Mouse (Mus musculus) megakaryocyte progenitor cell, adult 5-6 weeks (primary cell): ENCODE results near the gene Atxn7l3. TPM values are rescaled to one million over a fixed set of nuclear protein-coding genes. Genes with fewer than 3 reads are reported as not detected.
A peak's percentile ranks its signal among the peaks of the same experiment; 100 is the strongest.

Experiments
- ATAC-seq: replicated peaks from 2 replicates; pipeline ENCODE4 v1.8.0; 2016; ENCODE audit warnings: mild to moderate bottlenecking, moderate TSS enrichment, inconsistent platforms; ENCODE audit not compliant: poor library complexity
- total RNA-seq, 2 experiments: library from RNA; stranded (forward) in 1 of 2; stranded (reverse) in 1 of 2; fragments of 157-497, 149-512 nt in 1 of 2; fragments of 200-1000 nt in 1 of 2; gene quantifications; 2 replicates each; pipeline versions ENCODE4 v1.2.3 to v1.2.4; 2015 to 2017

Gene Atxn7l3
- total RNA-seq, 2 experiments from 2014 or later, result 19.1 to 25.6 TPM

- ATAC-seq, result no peak
These were observed 29.6 kb downstream of the Atxn7l3 start for GRCm38 (mm10) chr11:102266631-102267355.

- ATAC-seq, result no peak
These were observed 30.6 kb downstream of the Atxn7l3 start for GRCm38 (mm10) chr11:102265816-102266215.

- no peak for ATAC-seq
These were observed 33.2 kb downstream of the Atxn7l3 start for GRCm38 (mm10) chr11:102263211-102263610.

DNA sequence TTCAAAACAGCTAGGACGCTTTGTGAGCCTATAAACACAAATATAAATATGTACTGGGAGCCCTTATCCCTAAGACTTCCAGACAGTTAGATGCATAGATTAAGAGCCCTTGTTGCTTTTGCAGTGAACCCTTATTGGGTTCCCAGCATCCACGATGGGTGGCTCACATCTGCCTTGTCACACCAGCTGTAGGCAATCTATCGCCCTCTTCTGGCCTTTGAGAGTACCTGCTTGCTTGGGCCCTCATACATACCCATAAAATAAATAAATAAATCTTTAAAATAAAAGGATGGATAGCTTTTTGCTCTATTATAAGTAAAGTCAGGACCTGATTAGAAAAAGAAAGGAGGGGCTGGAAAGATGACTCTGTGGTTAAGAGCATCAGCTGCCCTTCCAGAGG lies 37.9 kb downstream of the Atxn7l3 start:
- ATAC-seq, result peak; percentile 65

GRCm38 (mm10) chr11:102258095-102258494 lies 38.3 kb downstream of the Atxn7l3 start:
- no peak for ATAC-seq

- ATAC-seq, result peak; percentile 66
These were observed 38.9 kb downstream of the Atxn7l3 start for GRCm38 (mm10) chr11:102257514-102257913.

- no peak for ATAC-seq
These were observed 46.9 kb downstream of the Atxn7l3 start for GRCm38 (mm10) chr11:102249351-102250090.

DNA sequence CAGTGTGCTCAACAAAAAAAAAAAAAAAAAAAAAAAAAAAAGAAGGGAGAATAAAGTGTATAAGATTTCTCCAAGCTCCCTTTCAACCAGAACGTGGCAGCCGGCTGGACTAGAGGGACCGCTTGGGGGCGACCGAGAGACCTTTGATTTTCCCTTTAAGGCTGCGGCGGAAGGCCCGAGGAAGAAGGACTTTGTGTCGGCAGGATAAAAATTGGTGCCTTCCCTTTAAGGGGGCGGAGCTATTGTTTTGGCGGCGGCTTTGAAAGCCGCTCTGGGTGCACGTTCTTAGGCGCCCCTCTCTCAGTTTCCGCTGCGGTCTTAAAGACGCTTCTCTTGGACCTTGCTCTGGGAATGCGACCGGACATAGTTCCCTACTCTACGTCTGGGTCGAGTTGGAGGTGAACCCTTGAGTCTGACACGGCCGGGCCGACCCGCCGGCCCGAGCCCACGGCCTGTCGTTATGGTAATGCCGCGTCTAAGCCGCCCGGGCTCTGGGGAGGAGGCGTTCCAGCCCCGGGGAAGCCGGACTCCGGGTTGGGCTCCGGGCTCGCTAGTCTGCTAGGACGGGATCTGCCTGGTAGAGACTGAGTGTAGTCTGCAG lies 47.7 kb downstream of the Atxn7l3 start, which contains the start of gene BC030867:
BC030867 (plus strand) TSS at position 253 of the 601 bp plus-strand sequence.
- peak; percentile 88 for ATAC-seq

DNA sequence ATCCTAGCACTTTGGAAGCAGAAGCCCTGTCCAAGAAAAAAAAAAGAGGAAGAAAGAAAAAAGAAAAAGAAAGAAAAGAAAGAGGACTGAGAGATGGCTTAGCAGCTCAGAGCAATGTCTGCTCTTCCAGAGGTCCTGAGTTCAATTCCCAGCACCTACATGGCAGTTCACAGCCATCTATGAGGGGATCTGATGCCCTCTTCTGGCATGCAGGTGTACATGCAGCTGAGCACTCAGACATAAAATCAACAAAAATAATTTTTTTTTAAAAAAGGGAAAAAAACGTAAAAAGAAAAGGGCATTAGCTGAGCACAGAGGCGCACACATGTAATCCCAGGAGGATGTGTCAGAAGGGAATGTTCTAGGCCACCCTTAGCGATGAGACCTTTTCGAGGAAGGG lies 49.6 kb downstream of the Atxn7l3 start:
- ATAC-seq, result no peak

- peak; percentile 38 for ATAC-seq
These were observed 50.2 kb downstream of the Atxn7l3 start for GRCm38 (mm10) chr11:102246273-102246635.

DNA sequence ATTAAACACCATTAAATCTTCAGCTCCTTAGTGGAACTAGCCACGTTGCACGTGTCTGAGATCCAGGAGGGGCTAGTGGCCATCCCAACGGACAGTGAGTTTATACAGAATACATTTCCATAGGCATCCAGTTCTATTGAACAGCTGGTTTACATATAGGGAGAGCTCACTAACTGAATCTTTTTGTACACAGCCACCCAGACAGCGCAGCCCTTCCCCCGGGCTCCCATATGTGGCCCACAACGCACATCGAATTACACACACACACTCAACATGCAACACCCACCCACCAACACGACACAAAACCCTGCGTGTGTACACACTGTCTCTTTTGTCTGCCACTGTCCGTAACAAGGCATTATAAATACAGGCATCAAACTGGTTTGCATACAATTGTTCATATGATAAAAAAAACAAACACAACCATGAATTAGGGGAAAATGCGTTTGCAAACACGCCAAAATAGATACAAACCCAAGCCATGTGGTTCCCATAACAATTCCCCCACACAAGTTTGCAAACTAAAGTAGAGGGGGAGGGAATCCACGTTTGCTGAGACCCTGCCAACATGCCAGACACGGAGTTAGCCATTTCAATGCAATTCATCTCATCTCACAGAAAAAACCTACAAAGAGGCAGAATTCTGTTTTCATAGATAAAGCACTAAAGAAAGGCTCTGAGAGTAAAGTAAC lies 50.7 kb downstream of the Atxn7l3 start:
- no peak for ATAC-seq

DNA sequence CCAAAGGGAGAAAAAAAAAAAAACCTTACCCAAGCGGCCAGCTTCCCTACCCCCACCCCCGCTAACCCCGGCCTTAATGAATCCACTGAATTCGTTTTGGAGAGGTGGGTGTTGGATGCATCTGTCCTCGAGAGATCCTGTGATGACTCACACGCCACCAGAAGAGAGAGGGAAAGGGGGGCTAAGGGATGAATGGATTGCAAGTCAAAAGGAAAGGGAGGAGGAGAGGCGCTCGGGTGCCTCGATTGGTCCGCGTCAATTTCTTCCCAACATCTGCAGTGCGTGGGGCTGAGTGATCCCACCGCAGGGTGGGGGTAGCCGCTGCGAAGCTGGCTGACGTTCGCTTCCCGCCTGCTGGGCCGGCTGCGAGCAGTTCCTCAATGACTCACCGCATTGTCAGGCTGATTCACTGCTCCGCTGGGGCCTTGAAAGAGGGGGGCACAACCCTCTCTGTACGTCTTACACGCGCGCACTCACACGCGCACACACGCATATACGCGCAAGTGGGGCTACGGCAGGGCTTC lies 51.4 kb downstream of the Atxn7l3 start:
- ATAC-seq, result peak; percentile 74

DNA sequence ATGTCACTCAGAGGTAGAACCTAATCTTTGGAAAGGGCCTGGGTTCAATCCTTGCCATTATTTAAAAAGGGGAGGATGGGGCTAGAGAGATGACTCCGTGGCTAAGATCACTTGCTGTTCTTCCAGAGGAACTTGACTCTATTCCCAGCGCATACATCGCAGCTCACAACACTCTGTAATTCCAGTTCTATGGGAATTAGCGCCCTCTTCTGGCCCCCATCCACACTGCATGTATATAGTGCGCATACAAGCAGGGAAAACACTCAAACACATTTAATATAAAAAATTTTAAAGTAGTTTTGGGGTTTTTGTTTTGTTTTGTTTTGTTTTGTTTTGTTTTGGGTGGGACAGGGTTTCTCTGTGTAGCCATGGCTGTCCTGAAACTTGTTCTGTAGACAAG lies 54.6 kb downstream of the Atxn7l3 start:
- no peak for ATAC-seq

DNA sequence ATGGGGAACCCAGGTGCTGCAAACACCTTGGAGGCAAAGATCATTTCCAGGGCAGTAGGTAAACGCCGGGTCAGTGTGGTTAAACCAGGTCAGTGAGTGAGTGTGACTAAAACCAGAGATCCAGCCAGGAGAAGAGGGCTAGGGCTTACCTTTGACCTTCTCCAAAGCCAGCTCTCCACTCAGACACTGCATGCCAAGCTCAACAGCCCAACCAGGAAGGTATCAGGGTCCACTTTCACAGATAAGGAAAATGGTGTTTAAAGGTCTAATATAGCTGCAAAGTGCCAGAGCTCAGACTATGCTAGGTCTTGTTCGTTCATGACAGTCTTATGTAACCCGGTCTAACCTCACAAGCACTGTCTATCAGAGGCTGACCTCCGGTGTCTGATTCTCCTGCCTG lies 55.2 kb downstream of the Atxn7l3 start:
- ATAC-seq, result no peak

GRCm38 (mm10) chr11:102240636-102241035 lies 55.8 kb downstream of the Atxn7l3 start:
- ATAC-seq, result no peak

Other genes with a start within 250 kb of the Atxn7l3 start
- 0.22 and 0.24 TPM in 2 replicates for gene Mpp2, start 208.1 kb downstream of the Atxn7l3 start, total RNA-seq (2015)
- 0.08 and 0.71 TPM in 2 replicates for gene Mpp2, start 208.1 kb downstream of the Atxn7l3 start, total RNA-seq (2017)
- gene Ppy, start 195.3 kb downstream of the Atxn7l3 start, total RNA-seq (2015), result not detected in 2 replicates
- gene Ppy, start 195.3 kb downstream of the Atxn7l3 start, total RNA-seq (2017), result not detected in 2 replicates
- gene Pyy, start 188.8 kb downstream of the Atxn7l3 start, total RNA-seq (2015), result not detected in 2 replicates
- not detected in 2 replicates for gene Pyy, start 188.8 kb downstream of the Atxn7l3 start, total RNA-seq (2017)
- gene Nags, start 151.1 kb downstream of the Atxn7l3 start, total RNA-seq (2015), result 0.29 and 0.39 TPM in 2 replicates
- gene Nags, start 151.1 kb downstream of the Atxn7l3 start, total RNA-seq (2017), result 0.20 TPM in 1 of 2 replicates, not detected in the other
- gene Tmem101, start 140.2 kb downstream of the Atxn7l3 start, total RNA-seq (2015), result 8.1 and 11.5 TPM in 2 replicates
- gene Tmem101, start 140.2 kb downstream of the Atxn7l3 start, total RNA-seq (2017), result 14.9 and 17.5 TPM in 2 replicates
- gene Lsm12, start 111.3 kb downstream of the Atxn7l3 start, total RNA-seq (2015), result 127 and 133 TPM in 2 replicates
- gene Lsm12, start 111.3 kb downstream of the Atxn7l3 start, total RNA-seq (2017), result 67.8 and 79.1 TPM in 2 replicates
- gene G6pc3, start 107.0 kb downstream of the Atxn7l3 start, total RNA-seq (2015), result 106 and 144 TPM in 2 replicates
- 61.8 and 65.0 TPM in 2 replicates for gene G6pc3, start 107.0 kb downstream of the Atxn7l3 start, total RNA-seq (2017)
- 18.6 and 20.6 TPM in 2 replicates for gene Hdac5, start 66.5 kb downstream of the Atxn7l3 start, total RNA-seq (2015)
- gene Hdac5, start 66.5 kb downstream of the Atxn7l3 start, total RNA-seq (2017), result 18.7 and 22.1 TPM in 2 replicates
- gene BC030867, start 47.7 kb downstream of the Atxn7l3 start, total RNA-seq (2015), result 20.7 and 21.1 TPM in 2 replicates
- 5.9 and 6.7 TPM in 2 replicates for gene BC030867, start 47.7 kb downstream of the Atxn7l3 start, total RNA-seq (2017)
- 1.5 and 2.0 TPM in 2 replicates for gene Asb16, start 27.9 kb downstream of the Atxn7l3 start, total RNA-seq (2015)
- 0.54 and 0.58 TPM in 2 replicates for gene Asb16, start 27.9 kb downstream of the Atxn7l3 start, total RNA-seq (2017)
- gene Tmub2, start 11.7 kb downstream of the Atxn7l3 start, total RNA-seq (2015), result 15.3 and 16.3 TPM in 2 replicates
- 21.4 and 24.8 TPM in 2 replicates for gene Tmub2, start 11.7 kb downstream of the Atxn7l3 start, total RNA-seq (2017)
- gene Ubtf, start 23.1 kb upstream of the Atxn7l3 start, total RNA-seq (2015), result 31.7 and 34.1 TPM in 2 replicates
- 131 and 155 TPM in 2 replicates for gene Ubtf, start 23.1 kb upstream of the Atxn7l3 start, total RNA-seq (2017)
- 1.1 and 2.0 TPM in 2 replicates for gene Slc4a1, start 69.6 kb upstream of the Atxn7l3 start, total RNA-seq (2015)
- gene Slc4a1, start 69.6 kb upstream of the Atxn7l3 start, total RNA-seq (2017), result 0.61 and 0.62 TPM in 2 replicates
- gene Rundc3a, start 96.8 kb upstream of the Atxn7l3 start, total RNA-seq (2015), result not detected in 2 replicates
- not detected in 2 replicates for gene Rundc3a, start 96.8 kb upstream of the Atxn7l3 start, total RNA-seq (2017)
- 95.5 and 124 TPM in 2 replicates for gene Slc25a39, start 111.3 kb upstream of the Atxn7l3 start, total RNA-seq (2015)
- 48.7 and 52.7 TPM in 2 replicates for gene Slc25a39, start 111.3 kb upstream of the Atxn7l3 start, total RNA-seq (2017)
- 119 and 136 TPM in 2 replicates for gene Grn, start 133.7 kb upstream of the Atxn7l3 start, total RNA-seq (2015)
- gene Grn, start 133.7 kb upstream of the Atxn7l3 start, total RNA-seq (2017), result 44.0 and 45.4 TPM in 2 replicates
- gene Fam171a2, start 151.1 kb upstream of the Atxn7l3 start, total RNA-seq (2015), result 0.05 and 0.07 TPM in 2 replicates
- gene Fam171a2, start 151.1 kb upstream of the Atxn7l3 start, total RNA-seq (2017), result 0.04 and 0.24 TPM in 2 replicates
- 5.3 and 6.4 TPM in 2 replicates for gene Itga2b, start 173.5 kb upstream of the Atxn7l3 start, total RNA-seq (2015)
- 14.2 and 22.3 TPM in 2 replicates for gene Itga2b, start 173.5 kb upstream of the Atxn7l3 start, total RNA-seq (2017)